Mouse (Mus musculus): ENCODE data around the gene Itgax. TPM values are rescaled to one million over a fixed set of nuclear protein-coding genes. Genes with fewer than 3 reads are reported as not detected.

Itgax gene
- polyA plus RNA-seq (2014; fragmentation: Illumina TruSeq; extraction: RNeasy Lipid Tissue Mini Kit (QIAGEN cat#74804); ENCODE audit: low read depth, low replicate concordance): 0.11 TPM

DNA sequence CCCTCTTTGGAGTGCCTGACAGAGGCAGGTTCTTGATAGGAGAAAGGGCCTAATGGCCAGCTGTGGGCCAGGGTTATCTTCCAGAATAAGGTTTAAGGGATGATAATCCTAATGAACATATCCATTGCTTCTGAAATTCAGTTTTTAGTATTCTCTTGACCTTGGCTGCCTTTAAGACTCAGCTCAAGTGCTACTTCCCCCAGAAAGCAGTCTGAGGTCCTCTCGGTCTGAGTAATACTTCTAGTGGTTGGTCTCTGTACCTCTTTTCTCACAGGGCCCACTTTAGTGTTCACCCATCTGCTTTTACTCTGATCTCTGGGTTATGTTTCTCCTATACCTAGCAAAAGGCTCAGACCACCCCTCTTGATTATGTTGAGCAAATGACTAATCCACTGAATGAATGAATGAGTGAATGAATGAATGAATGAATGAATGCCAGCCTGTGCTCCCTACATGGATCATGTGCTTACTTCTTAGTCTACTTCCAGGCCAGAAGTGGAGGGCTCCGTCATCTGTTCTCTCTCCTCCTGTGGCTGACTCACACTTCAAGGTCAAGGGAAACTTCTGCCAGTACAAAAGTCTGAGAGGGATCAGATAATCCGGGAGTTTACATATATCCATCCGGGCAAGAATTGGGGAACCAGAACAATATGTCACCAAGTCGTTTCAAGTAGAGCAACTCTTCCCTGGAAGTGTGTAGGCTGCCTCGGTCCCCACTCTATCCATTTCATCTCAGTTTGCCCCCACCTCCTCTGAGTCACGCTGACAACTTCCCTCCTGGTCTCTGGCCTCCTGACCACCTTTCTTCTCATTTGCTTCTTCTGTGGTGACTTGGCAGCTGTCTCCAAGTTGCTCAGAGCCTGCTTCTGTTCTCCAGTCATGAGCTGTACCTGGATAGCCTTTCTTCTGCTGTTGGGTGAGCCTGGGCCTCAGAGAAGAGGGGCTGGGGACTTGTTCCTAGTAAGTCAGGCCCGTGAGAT, at the start of gene Itgax:
Itgax (plus strand) TSS at position 807 of the 980 bp plus-strand sequence.

DNA sequence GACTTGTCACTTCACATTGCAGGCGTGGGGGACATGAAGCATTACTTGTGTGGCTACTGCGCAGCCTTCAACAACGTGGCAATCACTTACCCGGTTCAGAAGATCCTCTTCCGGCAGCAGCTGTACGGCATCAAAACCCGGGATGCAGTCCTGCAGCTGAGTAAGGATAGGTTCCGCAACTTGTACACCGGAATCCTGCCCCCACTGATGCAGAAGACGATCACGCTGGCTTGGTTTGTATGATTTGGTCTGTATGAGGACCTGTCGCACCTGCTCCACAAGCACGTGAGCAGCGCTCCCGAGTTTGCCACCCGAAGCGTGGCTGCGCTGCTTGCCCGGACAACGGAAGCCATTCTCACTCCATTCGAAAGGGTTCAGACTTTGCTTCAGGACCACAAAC, 24.7 kb downstream of the Itgax start, which contains the start of gene Itgad:
Itgad (plus strand) TSS at position 301 of the 400 bp plus-strand sequence.

Other genes starting within 250 kb of the Itgax start
- gene Prss53, start 238.6 kb upstream of the Itgax start, polyA plus RNA-seq (2014; fragmentation: Illumina TruSeq; extraction: RNeasy Lipid Tissue Mini Kit (QIAGEN cat#74804); ENCODE audit: low read depth, low replicate concordance): not detected
- gene Gm21974, start 234.1 kb upstream of the Itgax start, polyA plus RNA-seq (2014; fragmentation: Illumina TruSeq; extraction: RNeasy Lipid Tissue Mini Kit (QIAGEN cat#74804); ENCODE audit: low read depth, low replicate concordance): not detected
- 12.4 TPM for gene Vkorc1, start 233.9 kb upstream of the Itgax start, polyA plus RNA-seq (2014; fragmentation: Illumina TruSeq; extraction: RNeasy Lipid Tissue Mini Kit (QIAGEN cat#74804); ENCODE audit: low read depth, low replicate concordance)
- 0.62 TPM for gene Bckdk, start 225.5 kb upstream of the Itgax start, polyA plus RNA-seq (2014; fragmentation: Illumina TruSeq; extraction: RNeasy Lipid Tissue Mini Kit (QIAGEN cat#74804); ENCODE audit: low read depth, low replicate concordance)
- 52.0 TPM for gene Kat8, start 217.0 kb upstream of the Itgax start, polyA plus RNA-seq (2014; fragmentation: Illumina TruSeq; extraction: RNeasy Lipid Tissue Mini Kit (QIAGEN cat#74804); ENCODE audit: low read depth, low replicate concordance)
- gene Prss8, start 199.4 kb upstream of the Itgax start, polyA plus RNA-seq (2014; fragmentation: Illumina TruSeq; extraction: RNeasy Lipid Tissue Mini Kit (QIAGEN cat#74804); ENCODE audit: low read depth, low replicate concordance): not detected
- gene Prss36, start 182.8 kb upstream of the Itgax start, polyA plus RNA-seq (2014; fragmentation: Illumina TruSeq; extraction: RNeasy Lipid Tissue Mini Kit (QIAGEN cat#74804); ENCODE audit: low read depth, low replicate concordance): not detected
- 440 TPM for gene Fus, start 162.1 kb upstream of the Itgax start, polyA plus RNA-seq (2014; fragmentation: Illumina TruSeq; extraction: RNeasy Lipid Tissue Mini Kit (QIAGEN cat#74804); ENCODE audit: low read depth, low replicate concordance)
- 0.52 TPM for gene Pycard, start 135.7 kb upstream of the Itgax start, polyA plus RNA-seq (2014; fragmentation: Illumina TruSeq; extraction: RNeasy Lipid Tissue Mini Kit (QIAGEN cat#74804); ENCODE audit: low read depth, low replicate concordance)
- gene Trim72, start 125.6 kb upstream of the Itgax start, polyA plus RNA-seq (2014; fragmentation: Illumina TruSeq; extraction: RNeasy Lipid Tissue Mini Kit (QIAGEN cat#74804); ENCODE audit: low read depth, low replicate concordance): not detected
- 0.57 TPM for gene Itgam, start 66.9 kb upstream of the Itgax start, polyA plus RNA-seq (2014; fragmentation: Illumina TruSeq; extraction: RNeasy Lipid Tissue Mini Kit (QIAGEN cat#74804); ENCODE audit: low read depth, low replicate concordance)
- not detected for gene Gm49368, start 66.9 kb upstream of the Itgax start, polyA plus RNA-seq (2014; fragmentation: Illumina TruSeq; extraction: RNeasy Lipid Tissue Mini Kit (QIAGEN cat#74804); ENCODE audit: low read depth, low replicate concordance)
- gene Itgad, start 24.8 kb downstream of the Itgax start, polyA plus RNA-seq (2014; fragmentation: Illumina TruSeq; extraction: RNeasy Lipid Tissue Mini Kit (QIAGEN cat#74804); ENCODE audit: low read depth, low replicate concordance): 18.0 TPM
- not detected for gene Cox6a2, start 76.8 kb downstream of the Itgax start, polyA plus RNA-seq (2014; fragmentation: Illumina TruSeq; extraction: RNeasy Lipid Tissue Mini Kit (QIAGEN cat#74804); ENCODE audit: low read depth, low replicate concordance)
- gene Armc5, start 107.8 kb downstream of the Itgax start, polyA plus RNA-seq (2014; fragmentation: Illumina TruSeq; extraction: RNeasy Lipid Tissue Mini Kit (QIAGEN cat#74804); ENCODE audit: low read depth, low replicate concordance): 0.22 TPM
- 8.1 TPM for gene 9130023H24Rik, start 108.5 kb downstream of the Itgax start, polyA plus RNA-seq (2014; fragmentation: Illumina TruSeq; extraction: RNeasy Lipid Tissue Mini Kit (QIAGEN cat#74804); ENCODE audit: low read depth, low replicate concordance)
- 0.50 TPM for gene Tgfb1i1, start 117.3 kb downstream of the Itgax start, polyA plus RNA-seq (2014; fragmentation: Illumina TruSeq; extraction: RNeasy Lipid Tissue Mini Kit (QIAGEN cat#74804); ENCODE audit: low read depth, low replicate concordance)
- gene Slc5a2, start 136.1 kb downstream of the Itgax start, polyA plus RNA-seq (2014; fragmentation: Illumina TruSeq; extraction: RNeasy Lipid Tissue Mini Kit (QIAGEN cat#74804); ENCODE audit: low read depth, low replicate concordance): not detected
- gene BC017158, start 168.6 kb downstream of the Itgax start, polyA plus RNA-seq (2014; fragmentation: Illumina TruSeq; extraction: RNeasy Lipid Tissue Mini Kit (QIAGEN cat#74804); ENCODE audit: low read depth, low replicate concordance): 0.99 TPM

Data from testis, adult 10 weeks (tissue).